Mouse (Mus musculus): ENCODE measurements around the gene Hist1h2bh. TPM values are rescaled to one million over a fixed set of nuclear protein-coding genes. Genes with fewer than 3 reads are reported as not detected.

The Hist1h2bh gene
- polyA plus RNA-seq, 1 experiment from 2014 or later = 0.82 TPM

- no peak overlapping the region for H3K4me3 ChIP-seq (ENCODE audit: low read depth, low read length)
- ATAC-seq (ENCODE audit: insufficient read depth, low FRiP score, low TSS enrichment) = no peak
These were observed 33.1 kb downstream of the Hist1h2bh start for GRCm38 (mm10) chr13:23510127-23510526.

GRCm38 (mm10) chr13:23506819-23507515, 36.2 kb downstream of the Hist1h2bh start:
- H3K27me3 ChIP-seq (ENCODE audit: control insufficient read depth, insufficient read depth, low read length) = no peaks in the 10 kb centered on the region
- H3K27ac ChIP-seq (ENCODE audit: low read depth, low read length) = no peak overlapping the region
- H3K9me3 ChIP-seq (ENCODE audit: control insufficient read depth, low read length) = no peaks in the 10 kb centered on the region
- peak overlapping the region; percentile 14 for H3K4me2 ChIP-seq (ENCODE audit: low read depth)
- ATAC-seq (ENCODE audit: insufficient read depth, low FRiP score, low TSS enrichment) = no peak
- H3K4me3 ChIP-seq (ENCODE audit: low read depth, low read length) = 0 out of 2 replicates have a peak overlapping the region, but pooled peaks have one; percentile 13
- 0 out of 2 replicates have a peak, but pooled peaks cover 2% of the 10 kb centered on the region for H3K4me1 ChIP-seq (ENCODE audit: control insufficient read depth, insufficient read depth, low read length)
- peak; percentile 55 for DNase-seq (ENCODE audit: low spot score)
- H3K36me3 ChIP-seq (ENCODE audit: control insufficient read depth, insufficient read depth, low read length) = no peaks in the 10 kb centered on the region
- H3K9ac ChIP-seq (ENCODE audit: low read length) = no peak overlapping the region
- WGBS = 13% methylated on average over 14 of the region's 14 CpGs

More at GRCm38 (mm10) chr13:23510127-23510526, 33.1 kb downstream of the Hist1h2bh start:
- no peak overlapping the region for H3K9ac ChIP-seq (ENCODE audit: low read length)
- no peak overlapping the region for H3K4me2 ChIP-seq (ENCODE audit: low read depth)
- DNase-seq (ENCODE audit: low spot score) = peak; percentile 11
- no peaks in the 10 kb centered on the region for H3K27me3 ChIP-seq (ENCODE audit: control insufficient read depth, insufficient read depth, low read length)
- H3K27ac ChIP-seq (ENCODE audit: low read depth, low read length) = no peak overlapping the region
- WGBS = 52% methylated on average over 1 of the region's 1 CpGs
- no peaks in the 10 kb centered on the region for H3K36me3 ChIP-seq (ENCODE audit: control insufficient read depth, insufficient read depth, low read length)
- 0 out of 2 replicates have a peak, but pooled peaks cover 2% of the 10 kb centered on the region for H3K4me1 ChIP-seq (ENCODE audit: control insufficient read depth, insufficient read depth, low read length)
- no peaks in the 10 kb centered on the region for H3K9me3 ChIP-seq (ENCODE audit: control insufficient read depth, low read length)

DNA sequence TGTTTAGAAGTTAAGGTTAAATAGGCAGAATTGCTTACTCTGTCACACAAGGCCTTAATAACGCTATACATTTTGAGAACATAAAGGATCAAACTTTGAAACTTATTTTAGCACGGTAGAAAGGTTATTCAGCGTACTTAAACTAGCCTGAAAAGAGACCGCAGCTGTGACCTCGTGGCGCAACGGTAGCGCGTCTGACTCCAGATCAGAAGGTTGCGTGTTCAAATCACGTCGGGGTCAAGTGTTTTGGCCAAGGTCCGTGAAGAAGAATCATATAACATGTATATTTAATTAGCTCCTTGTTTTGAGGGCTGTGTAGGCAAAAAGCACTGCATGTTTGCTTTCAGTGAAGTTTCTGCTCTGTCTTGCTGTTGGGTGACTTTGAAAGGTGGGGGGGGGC, 36.8 kb downstream of the Hist1h2bh start:
- no peaks in the 10 kb centered on the region for H3K36me3 ChIP-seq (ENCODE audit: control insufficient read depth, insufficient read depth, low read length)
- ATAC-seq (ENCODE audit: insufficient read depth, low FRiP score, low TSS enrichment) = no peak
- H3K27me3 ChIP-seq (ENCODE audit: control insufficient read depth, insufficient read depth, low read length) = no peaks in the 10 kb centered on the region
- peak overlapping the region; percentile 57 for H3K4me2 ChIP-seq (ENCODE audit: low read depth)
- no peak overlapping the region for H3K9ac ChIP-seq (ENCODE audit: low read length)
- 1% methylated on average over 13 of the region's 13 CpGs for WGBS
- DNase-seq (ENCODE audit: low spot score) = peak; percentile 74
- peak overlapping the region; percentile 33 for H3K4me3 ChIP-seq (ENCODE audit: low read depth, low read length)
- no peak overlapping the region for H3K27ac ChIP-seq (ENCODE audit: low read depth, low read length)
- H3K4me1 ChIP-seq (ENCODE audit: control insufficient read depth, insufficient read depth, low read length) = 0 out of 2 replicates have a peak, but pooled peaks cover 2% of the 10 kb centered on the region
- H3K9me3 ChIP-seq (ENCODE audit: control insufficient read depth, low read length) = no peaks in the 10 kb centered on the region

DNA sequence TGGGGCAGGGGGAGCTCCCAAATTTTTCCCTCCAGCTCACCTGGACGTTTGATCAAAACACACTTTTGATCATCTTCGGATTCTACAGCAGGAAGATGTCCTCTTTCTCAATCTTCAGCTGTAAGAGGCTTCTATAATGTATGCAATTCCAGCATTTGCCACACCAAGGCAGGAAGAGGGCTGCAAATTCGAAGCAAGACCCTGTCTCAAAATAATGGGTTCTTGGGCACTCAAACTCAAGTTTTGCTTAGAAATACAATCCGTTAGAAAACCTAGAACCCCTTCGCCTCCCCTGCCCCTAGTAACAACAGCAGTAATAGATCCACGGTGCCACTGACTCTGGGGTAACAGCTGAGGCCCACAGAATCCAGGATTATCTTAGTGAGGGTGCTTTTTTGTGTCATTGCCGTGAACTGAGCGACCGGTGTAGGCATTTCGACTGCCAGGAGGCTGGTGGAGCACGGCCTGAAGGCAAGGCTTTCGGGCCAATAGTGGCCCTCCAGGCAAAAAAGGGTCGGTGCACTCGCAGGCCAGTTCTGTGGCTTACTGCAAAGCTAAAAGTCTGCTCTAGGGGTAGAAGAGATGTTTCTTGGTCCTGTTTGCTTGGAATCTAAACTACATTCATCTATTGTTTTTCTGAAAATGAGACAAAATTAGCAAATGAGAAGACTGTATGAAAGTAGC, 37.4 kb downstream of the Hist1h2bh start:
- DNase-seq (ENCODE audit: low spot score) (peak; percentile 43), ATAC-seq (ENCODE audit: insufficient read depth, low FRiP score, low TSS enrichment) (peak; percentile 32; the same call in 1 of the 2 replicates)
- Histone ChIP-seq H3K4me1 (ENCODE audit: control insufficient read depth, insufficient read depth, low read length) (peaks cover 5% of the 10 kb centered on the region; the same call in 1 of the 2 replicates), H3K27me3 (ENCODE audit: control insufficient read depth, insufficient read depth, low read length) (no peaks in the 10 kb centered on the region), H3K36me3 (ENCODE audit: control insufficient read depth, insufficient read depth, low read length) (no peaks in the 10 kb centered on the region), H3K9me3 (ENCODE audit: control insufficient read depth, low read length) (no peaks in the 10 kb centered on the region), H3K4me3 (ENCODE audit: low read depth, low read length) (peak overlapping the region; percentile 33), H3K27ac (ENCODE audit: low read depth, low read length) (0 out of 2 replicates have a peak overlapping the region, but pooled peaks have one; percentile 20), H3K4me2 (ENCODE audit: low read depth) (peak overlapping the region; percentile 57), H3K9ac (ENCODE audit: low read length) (peak overlapping the region; percentile 53)
- 2% methylated on average over 14 of the region's 14 CpGs for WGBS

DNA sequence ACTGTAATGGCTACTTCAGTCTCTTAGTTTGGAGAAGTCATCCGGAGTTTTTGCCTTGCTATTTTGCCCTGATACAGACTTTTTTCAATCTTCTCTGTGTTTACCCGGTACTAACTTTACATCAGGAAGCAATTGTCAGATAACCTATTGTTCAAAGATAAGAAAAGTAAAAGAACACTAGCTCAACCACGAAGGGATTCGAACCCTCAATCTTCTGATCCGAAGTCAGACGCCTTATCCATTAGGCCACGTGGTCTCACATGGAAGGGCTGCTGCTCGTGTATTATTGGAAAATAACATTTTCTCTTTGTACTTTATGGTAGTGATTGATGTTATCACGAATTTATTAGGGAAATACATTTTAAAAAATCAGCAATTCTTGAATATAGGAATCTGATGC, 39.4 kb downstream of the Hist1h2bh start:
- H3K27ac ChIP-seq (ENCODE audit: low read depth, low read length) = no peak overlapping the region
- H3K4me1 ChIP-seq (ENCODE audit: control insufficient read depth, insufficient read depth, low read length) = peaks cover 5% of the 10 kb centered on the region; the same call in 1 of the 2 replicates
- no peaks in the 10 kb centered on the region for H3K9me3 ChIP-seq (ENCODE audit: control insufficient read depth, low read length)
- DNase-seq (ENCODE audit: low spot score) (peak; percentile 35), ATAC-seq (ENCODE audit: insufficient read depth, low FRiP score, low TSS enrichment) (no peak)
- WGBS = under 1% methylated on average over 9 of the region's 9 CpGs
- peak overlapping the region; percentile 20 for H3K4me2 ChIP-seq (ENCODE audit: low read depth)
- H3K27me3 ChIP-seq (ENCODE audit: control insufficient read depth, insufficient read depth, low read length) = no peaks in the 10 kb centered on the region
- H3K36me3 ChIP-seq (ENCODE audit: control insufficient read depth, insufficient read depth, low read length) = no peaks in the 10 kb centered on the region
- H3K4me3 ChIP-seq (ENCODE audit: low read depth, low read length) = no peak overlapping the region
- no peak overlapping the region for H3K9ac ChIP-seq (ENCODE audit: low read length)

GRCm38 (mm10) chr13:23502916-23503315, 40.3 kb downstream of the Hist1h2bh start:
- DNase-seq (ENCODE audit: low spot score) = no peak
- H3K9ac ChIP-seq (ENCODE audit: low read length) = no peak overlapping the region
- no peak overlapping the region for H3K27ac ChIP-seq (ENCODE audit: low read depth, low read length)
- no peak for ATAC-seq (ENCODE audit: insufficient read depth, low FRiP score, low TSS enrichment)
- no peaks in the 10 kb centered on the region for H3K36me3 ChIP-seq (ENCODE audit: control insufficient read depth, insufficient read depth, low read length)
- no peak overlapping the region for H3K4me3 ChIP-seq (ENCODE audit: low read depth, low read length)
- H3K4me1 ChIP-seq (ENCODE audit: control insufficient read depth, insufficient read depth, low read length) = peaks cover 5% of the 10 kb centered on the region; the same call in 1 of the 2 replicates
- H3K4me2 ChIP-seq (ENCODE audit: low read depth) = no peak overlapping the region
- 39% methylated on average over 4 of the region's 4 CpGs for WGBS
- no peaks in the 10 kb centered on the region for H3K27me3 ChIP-seq (ENCODE audit: control insufficient read depth, insufficient read depth, low read length)
- H3K9me3 ChIP-seq (ENCODE audit: control insufficient read depth, low read length) = no peaks in the 10 kb centered on the region

- Histone ChIP-seq H3K4me2 (ENCODE audit: low read depth) (peak overlapping the region; percentile 32), H3K27me3 (ENCODE audit: control insufficient read depth, insufficient read depth, low read length) (no peaks in the 10 kb centered on the region), H3K4me3 (ENCODE audit: low read depth, low read length) (no peak overlapping the region)
These were observed 41.1 kb downstream of the Hist1h2bh start for GRCm38 (mm10) chr13:23502031-23502567.

GRCm38 (mm10) chr13:23501511-23501910, 41.7 kb downstream of the Hist1h2bh start:
- H3K4me2 ChIP-seq (ENCODE audit: low read depth) = peak overlapping the region; percentile 32
- H3K27ac ChIP-seq (ENCODE audit: low read depth, low read length) = no peak overlapping the region
- H3K4me3 ChIP-seq (ENCODE audit: low read depth, low read length) = no peak overlapping the region
- no peak for DNase-seq (ENCODE audit: low spot score)
- 31% methylated on average over 5 of the region's 5 CpGs for WGBS
- H3K36me3 ChIP-seq (ENCODE audit: control insufficient read depth, insufficient read depth, low read length) = no peaks in the 10 kb centered on the region
- no peak overlapping the region for H3K9ac ChIP-seq (ENCODE audit: low read length)
- peaks cover 5% of the 10 kb centered on the region; the same call in 1 of the 2 replicates for H3K4me1 ChIP-seq (ENCODE audit: control insufficient read depth, insufficient read depth, low read length)
- no peaks in the 10 kb centered on the region for H3K9me3 ChIP-seq (ENCODE audit: control insufficient read depth, low read length)
- ATAC-seq (ENCODE audit: insufficient read depth, low FRiP score, low TSS enrichment) = no peak
- H3K27me3 ChIP-seq (ENCODE audit: control insufficient read depth, insufficient read depth, low read length) = no peaks in the 10 kb centered on the region

More at GRCm38 (mm10) chr13:23502031-23502567, 41.1 kb downstream of the Hist1h2bh start:
- ATAC-seq (ENCODE audit: insufficient read depth, low FRiP score, low TSS enrichment) (no peak), DNase-seq (ENCODE audit: low spot score) (no peak)
- WGBS = 34% methylated on average over 9 of the region's 9 CpGs
- H3K9me3 ChIP-seq (ENCODE audit: control insufficient read depth, low read length) = no peaks in the 10 kb centered on the region
- no peak overlapping the region for H3K9ac ChIP-seq (ENCODE audit: low read length)
- H3K36me3 ChIP-seq (ENCODE audit: control insufficient read depth, insufficient read depth, low read length) = no peaks in the 10 kb centered on the region
- no peak overlapping the region for H3K27ac ChIP-seq (ENCODE audit: low read depth, low read length)
- H3K4me1 ChIP-seq (ENCODE audit: control insufficient read depth, insufficient read depth, low read length) = peaks cover 5% of the 10 kb centered on the region; the same call in 1 of the 2 replicates

Data from neural tube, embryonic 11.5 days (tissue).